Mouse (Mus musculus) thymus, postnatal 4 days (tissue): ENCODE results near the gene Gm9513.

Source experiments
- DNase-seq: peaks from one replicate; pipeline ENCODE4 v3.0.0; 2021

Gm9513 gene

GRCm38 (mm10) chr9:36475338-36475737, at the start of gene Gm9513:
Gene Gm9513, plus strand, starts transcription at chr9:36475638.
- no peak for DNase-seq

DNA sequence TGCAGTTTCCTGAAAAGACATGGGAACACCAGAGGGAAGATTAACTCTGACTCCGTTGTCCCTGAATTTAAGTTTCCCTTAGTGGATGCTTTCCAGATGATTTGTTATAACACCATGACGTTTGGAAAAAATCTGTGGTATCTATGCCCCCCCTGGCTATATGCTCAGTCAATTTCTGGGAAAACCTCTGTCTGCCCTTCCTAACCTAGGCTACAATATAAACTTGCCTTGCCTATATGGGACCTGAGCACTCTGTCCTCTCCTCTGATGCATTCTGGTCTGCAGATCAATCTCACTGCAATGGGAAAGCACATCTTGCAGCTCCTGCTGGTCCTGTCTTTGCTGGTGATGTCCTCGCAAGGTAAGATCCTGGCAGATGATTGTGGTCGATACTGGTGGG, 43.9 kb upstream of the Gm9513 start, which contains the start of gene Gm7257:
TSS of gene Gm7257 (plus strand) at position 301 of the 400 bp plus-strand sequence.
- DNase-seq: no peak

DNA sequence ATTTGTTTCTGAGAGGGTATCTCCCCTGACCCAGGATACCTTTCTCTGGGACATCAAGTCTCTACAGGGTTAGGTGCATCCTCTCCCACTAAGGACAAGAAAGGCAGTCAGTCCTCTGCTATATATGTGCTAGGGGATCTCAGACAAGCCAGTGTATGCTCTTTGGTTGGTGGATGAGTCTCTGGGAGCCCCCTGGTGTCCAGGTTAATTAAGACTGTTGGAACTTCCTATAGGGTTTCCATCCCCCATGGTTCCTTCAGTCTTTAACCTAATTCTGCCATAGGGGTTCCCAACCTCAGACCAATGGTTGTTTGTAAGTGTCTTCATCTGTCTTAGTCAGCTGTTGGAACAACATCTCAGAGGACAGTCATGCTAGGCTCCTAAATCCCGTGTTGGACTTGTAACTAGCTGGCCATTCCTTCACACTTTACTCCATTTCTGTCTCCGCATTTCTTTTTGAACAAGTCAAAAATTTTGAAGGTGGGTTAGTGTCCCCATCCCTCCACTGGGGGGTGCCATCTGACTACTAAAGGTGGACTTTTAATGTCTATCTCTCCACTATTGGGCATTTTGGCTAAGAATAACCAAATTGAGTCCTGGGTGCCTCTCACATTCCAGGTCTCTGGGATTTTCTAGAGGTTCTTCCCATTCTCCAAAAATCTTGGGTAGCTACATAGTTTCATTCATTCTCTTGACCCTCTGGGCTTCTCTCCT, 40.2 kb upstream of the Gm9513 start:
- no peak for DNase-seq

- no peak for DNase-seq
Measured at GRCm38 (mm10) chr9:36494501-36495220, 19.2 kb downstream of the Gm9513 start.

GRCm38 (mm10) chr9:36495824-36496223, 20.4 kb downstream of the Gm9513 start:
- no peak for DNase-seq

GRCm38 (mm10) chr9:36504211-36504610, 28.8 kb downstream of the Gm9513 start:
- DNase-seq: no peak
